Mouse (Mus musculus) ES-E14 (cell line): ENCODE measurements at regions not wholly inside any gene's neighbourhood (a gene's known extent, or its start where the extent isn't known, plus 50 kb on each side); places are given as distances from the start of the nearest gene placed in this dataset.

Source experiments
- DNase-seq: peaks from one replicate; pipeline ENCODE4 v3.0.0-alpha.2; 2013; ENCODE audit warnings: low read depth, low spot score
- H3K27ac ChIP-seq: 2 replicates; pipeline ENCODE4 v1.5.1; 2012; ENCODE audit warnings: low read depth, mild to moderate bottlenecking, low read length, moderate library complexity, mixed read lengths; ENCODE audit not compliant: poor library complexity, insufficient read depth, severe bottlenecking
- H3K36me3 ChIP-seq: 2 replicates; pipeline ENCODE4 v1.6.1; 2012; ENCODE audit warnings: mild to moderate bottlenecking, low read length, moderate library complexity, mixed read lengths; ENCODE audit not compliant: control insufficient read depth, poor library complexity, insufficient read depth, severe bottlenecking
- H3K4me1 ChIP-seq, 2 experiments: fragments of 150-350 bp in 1 of 2; sonication (generic) in 1 of 2; 2 replicates each; pipeline ENCODE4 v1.6.1; 2012; ENCODE audit warnings: low read length in 2 of 2, mild to moderate bottlenecking in 1 of 2, mixed read lengths in 1 of 2; ENCODE audit not compliant: control insufficient read depth in 2 of 2, insufficient read depth in 2 of 2, poor library complexity in 1 of 2
- H3K4me3 ChIP-seq, 2 experiments: fragments of 150-350 bp in 1 of 2; sonication (generic) in 1 of 2; 2 replicates each; pipeline ENCODE4 v1.5.1; 2012; ENCODE audit warnings: low read length in 2 of 2, low read depth in 1 of 2, mild to moderate bottlenecking in 1 of 2, mixed read lengths in 1 of 2; ENCODE audit not compliant: insufficient read depth in 1 of 2, poor library complexity in 1 of 2, severe bottlenecking in 1 of 2
- H3K9ac ChIP-seq: 2 replicates; pipeline ENCODE4 v1.6.1; 2012; ENCODE audit warnings: low read depth, mild to moderate bottlenecking, low read length, mixed read lengths; ENCODE audit not compliant: poor library complexity, insufficient read depth, severe bottlenecking
- H3K9me3 ChIP-seq: fragments of 150-350 bp; sonication (generic); 2 replicates; pipeline ENCODE4 v1.6.1; 2012; ENCODE audit warnings: low read depth, mild to moderate bottlenecking, low read length; ENCODE audit not compliant: control insufficient read depth, insufficient read depth
- CHD2 ChIP-seq: IDR thresholded peaks from 2 replicates; pipeline ENCODE4 v1.6.1; 2014; ENCODE audit warnings: mild to moderate bottlenecking, low read depth, low read length, inconsistent platforms
- HCFC1 ChIP-seq: IDR thresholded peaks from 2 replicates; pipeline ENCODE4 v1.6.1; 2012; ENCODE audit warnings: low read length, inconsistent platforms, borderline replicate concordance; ENCODE audit not compliant: insufficient read depth
- MAFK ChIP-seq: IDR thresholded peaks from 2 replicates; pipeline ENCODE4 v1.6.1; 2014; ENCODE audit warnings: mild to moderate bottlenecking, low read depth, low read length, inconsistent platforms; ENCODE audit not compliant: insufficient read depth
- ZC3H11A ChIP-seq: IDR thresholded peaks from 2 replicates; pipeline ENCODE4 v1.6.1; 2012; ENCODE audit warnings: low read depth, mild to moderate bottlenecking, inconsistent platforms, low read length, borderline replicate concordance
- ZNF384 ChIP-seq: IDR thresholded peaks from 2 replicates; pipeline ENCODE4 v1.6.1; 2012; ENCODE audit warnings: low read depth, low read length, inconsistent platforms
- in situ Hi-C, 2 experiments: fragments of 600-800 bp; cut with MboI; formaldehyde crosslinking; loops; one replicate each; pipeline ENCODE4 v1.15.1; 2025; ENCODE audit warnings: low sequenced_read_pairs in 2 of 2, inconsistent platforms in 1 of 2; ENCODE audit not compliant: unreplicated experiment in 2 of 2

DNA sequence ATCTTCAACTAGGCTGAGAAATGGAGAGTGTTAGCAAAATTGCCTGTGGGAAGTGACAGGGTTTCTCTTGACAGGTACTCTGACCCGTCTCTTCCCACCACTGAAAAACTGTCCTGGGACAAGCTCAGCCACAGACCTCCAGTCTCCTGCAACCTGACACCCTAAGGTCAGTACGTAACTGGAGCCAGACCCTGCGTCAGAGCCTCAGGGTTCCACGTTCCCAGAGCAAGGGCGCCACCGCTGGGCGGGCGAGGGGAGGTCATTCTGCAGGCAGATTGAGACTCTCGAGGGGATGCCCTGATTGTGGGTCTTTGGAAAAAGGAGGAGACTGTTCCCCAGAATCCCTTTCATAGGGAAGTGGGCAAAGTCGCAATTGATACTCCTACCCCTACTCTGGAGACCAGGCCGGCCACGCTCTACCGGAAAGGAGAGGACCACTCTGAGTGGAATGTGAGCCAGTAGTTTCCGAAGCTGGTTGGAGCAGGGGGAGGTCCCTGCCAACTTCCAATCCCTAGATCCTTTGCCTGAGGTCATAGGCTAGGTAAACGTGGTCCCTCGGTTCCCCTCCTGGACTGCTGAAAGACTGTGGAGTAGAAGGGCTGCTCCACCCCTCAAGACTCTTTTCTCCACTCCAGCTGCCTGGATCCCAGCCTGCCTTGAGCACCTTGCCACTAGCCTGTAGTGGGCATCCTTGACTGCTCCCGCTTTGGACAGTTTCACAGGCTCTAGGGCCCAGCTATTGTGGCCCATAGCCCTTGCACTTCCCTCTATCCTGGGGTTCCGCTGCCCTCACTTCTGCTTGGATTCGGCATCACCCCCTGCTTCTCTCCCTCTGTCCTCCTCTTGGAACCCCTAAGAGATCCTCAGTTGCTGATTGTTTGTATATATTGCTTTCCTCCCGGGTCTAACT is 61.0 kb upstream of the Lpcat1 start:
- Histone ChIP-seq H3K4me3 (peak overlapping the region in 1 of 2 experiments; percentile 51; a peak in 1 of 4 replicates), H3K9ac (no peak overlapping the region), H3K9me3 (no peaks in the 10 kb centered on the region), H3K4me1 (peaks cover 0 to 4% of the 10 kb centered on the region in 2 experiments; a peak in 1 of 4 replicates), H3K36me3 (no peaks in the 10 kb centered on the region), H3K27ac (no peak overlapping the region)
- TF ChIP-seq CHD2 (no peak), MAFK (no peak), ZC3H11A (no peak), ZNF384 (no peak), HCFC1 (no peak)
- in situ Hi-C loops: no loop called here
- DNase-seq: peak; percentile 62

- no peak for DNase-seq
- in situ Hi-C loops: no loop called here
- H3K27ac ChIP-seq: no peak overlapping the region
- no peaks in the 10 kb centered on the region for H3K9me3 ChIP-seq
- H3K4me1 ChIP-seq: peaks cover under 1 to 3% of the 10 kb centered on the region in 2 experiments; a peak in 2 of 4 replicates
- TF ChIP-seq HCFC1 (no peak), ZNF384 (no peak), MAFK (no peak), CHD2 (no peak), ZC3H11A (no peak)
- H3K4me3 ChIP-seq: no peak overlapping the region
- no peak overlapping the region for H3K9ac ChIP-seq
- H3K36me3 ChIP-seq: no peaks in the 10 kb centered on the region
Observed at GRCm38 (mm10) chr13:73400921-73401320, 66.1 kb upstream of the Lpcat1 start.

GRCm38 (mm10) chr13:73397033-73397432 is 68.7 kb upstream of the Ndufs6 start:
- H3K4me3 ChIP-seq: no peak overlapping the region
- H3K9ac ChIP-seq: no peak overlapping the region
- no peak for DNase-seq
- no peaks in the 10 kb centered on the region for H3K9me3 ChIP-seq
- in situ Hi-C loops: no loop called here
- no peak for TF ChIP-seq MAFK
- TF ChIP-seq ZNF384: no peak
- no peak for TF ChIP-seq CHD2
- no peak for TF ChIP-seq HCFC1
- TF ChIP-seq ZC3H11A: no peak
- H3K27ac ChIP-seq: no peak overlapping the region
- H3K4me1 ChIP-seq: peaks cover 0 to 3% of the 10 kb centered on the region in 2 experiments; a peak in 1 of 4 replicates
- no peaks in the 10 kb centered on the region for H3K36me3 ChIP-seq

DNA sequence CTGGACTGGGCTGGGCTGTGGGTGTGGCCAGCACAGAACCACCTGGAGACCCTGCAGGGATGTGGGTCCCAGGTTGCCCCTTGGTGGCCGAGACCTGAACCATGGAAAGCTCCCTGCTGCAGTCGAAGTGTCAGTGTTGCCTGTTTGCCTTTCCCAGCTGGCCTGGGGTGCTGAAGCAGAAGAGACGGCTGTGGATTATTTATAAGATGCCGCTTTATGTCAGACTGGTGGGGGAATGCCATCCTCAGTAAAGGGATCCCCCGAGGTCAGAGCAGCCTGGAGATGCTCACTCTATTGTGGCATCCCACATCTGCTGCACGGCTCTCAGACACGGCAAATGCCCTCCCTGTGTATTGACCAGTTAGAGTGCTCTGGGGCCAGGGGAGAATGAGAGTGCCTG is 67.5 kb upstream of the Ndufs6 start:
- Histone ChIP-seq H3K9ac (no peak overlapping the region), H3K27ac (no peak overlapping the region), H3K36me3 (no peaks in the 10 kb centered on the region), H3K4me1 (peaks cover 0 to 3% of the 10 kb centered on the region in 2 experiments; a peak in 1 of 4 replicates), H3K9me3 (no peaks in the 10 kb centered on the region), H3K4me3 (no peak overlapping the region)
- TF ChIP-seq ZNF384 (no peak), MAFK (no peak), HCFC1 (no peak), ZC3H11A (no peak), CHD2 (no peak)
- no peak for DNase-seq
- in situ Hi-C loops: no loop called here
